Mouse (Mus musculus) limb, embryonic 10.5 days (tissue): ENCODE results near the gene Parp16. TPM values are rescaled to one million over a fixed set of nuclear protein-coding genes. Genes with fewer than 3 reads are reported as not detected.

Experiments used
- DNase-seq: peaks from one replicate; pipeline ENCODE4 v3.0.0-alpha.2; 2017; ENCODE audit warnings: low spot score
- H3K27ac ChIP-seq: fragments of 300-500 bp; sonication (generic); 2 replicates; pipeline ENCODE4 v1.5.1; 2016; ENCODE audit warnings: mild to moderate bottlenecking
- H3K27me3 ChIP-seq: fragments of 300-500 bp; sonication (generic); 2 replicates; pipeline ENCODE4 v1.6.1; 2016; ENCODE audit warnings: low read depth, mild to moderate bottlenecking; ENCODE audit not compliant: poor library complexity, severe bottlenecking
- H3K36me3 ChIP-seq: fragments of 300-500 bp; sonication (generic); 2 replicates; pipeline ENCODE4 v1.6.1; 2016; ENCODE audit warnings: mild to moderate bottlenecking, moderate library complexity
- H3K4me1 ChIP-seq: fragments of 300-500 bp; sonication (generic); 2 replicates; pipeline ENCODE4 v1.6.1; 2016
- H3K4me3 ChIP-seq: fragments of 300-500 bp; sonication (generic); 2 replicates; pipeline ENCODE4 v1.5.1; 2016; ENCODE audit warnings: mild to moderate bottlenecking, moderate library complexity
- H3K9me3 ChIP-seq: fragments of 300-500 bp; sonication (generic); replicated peaks from 2 replicates; pipeline ENCODE4 v1.6.1; 2016; ENCODE audit warnings: mild to moderate bottlenecking
- WGBS: fragments of 180-500 bp; shearing (Covaris S2); methylation state at CpG from one replicate; pipeline ENCODE4 v1.1.7; 2016; 5-methylcytosine and 5-hydroxymethylcytosine counted together
- polyA plus RNA-seq: library from polyadenylated mRNA; unstranded; fragments of >200 nt; fragmentation: Nextera tagmentation; extraction: Ambion mirVana; gene quantifications from 2 replicates; pipeline ENCODE4 v1.2.1, GENCODE M21; 2016

Parp16 gene
- polyA plus RNA-seq = 8.7 and 9.0 TPM in 2 replicates

DNA sequence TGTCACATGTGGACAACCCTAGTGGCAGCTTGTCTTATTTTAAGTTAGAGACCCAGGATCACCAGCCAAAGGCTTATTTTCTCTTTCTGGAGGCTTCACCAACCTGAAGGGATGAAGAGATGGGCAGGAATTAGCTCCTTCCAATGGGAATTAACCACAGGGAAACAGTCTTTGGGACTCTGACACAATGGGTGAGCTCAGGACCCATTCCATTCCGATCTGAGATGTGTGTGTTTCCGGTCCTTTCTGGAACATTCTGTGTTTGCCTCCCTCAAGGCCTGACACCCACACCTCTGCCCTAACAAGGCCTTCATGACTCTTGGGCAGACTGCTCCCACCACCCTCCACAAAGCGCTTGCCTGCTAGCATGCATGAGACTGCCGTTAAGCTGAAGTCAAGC lies at the start of gene Parp16:
Gene Parp16, plus strand, starts transcription at position 301 of the 400 bp plus-strand sequence.
- H3K4me1 ChIP-seq = peaks cover 74% of the 10 kb centered on the region
- DNase-seq = no peak
- no peaks in the 10 kb centered on the region for H3K9me3 ChIP-seq
- peak within 1 kb of the TSS; percentile 93 for H3K27ac ChIP-seq
- WGBS = 84% methylated on average over 4 of the region's 4 CpGs
- H3K36me3 ChIP-seq = no peaks in the 10 kb centered on the region
- H3K27me3 ChIP-seq = no peaks in the 10 kb centered on the region
- H3K4me3 ChIP-seq = no peak within 1 kb of the TSS

DNA sequence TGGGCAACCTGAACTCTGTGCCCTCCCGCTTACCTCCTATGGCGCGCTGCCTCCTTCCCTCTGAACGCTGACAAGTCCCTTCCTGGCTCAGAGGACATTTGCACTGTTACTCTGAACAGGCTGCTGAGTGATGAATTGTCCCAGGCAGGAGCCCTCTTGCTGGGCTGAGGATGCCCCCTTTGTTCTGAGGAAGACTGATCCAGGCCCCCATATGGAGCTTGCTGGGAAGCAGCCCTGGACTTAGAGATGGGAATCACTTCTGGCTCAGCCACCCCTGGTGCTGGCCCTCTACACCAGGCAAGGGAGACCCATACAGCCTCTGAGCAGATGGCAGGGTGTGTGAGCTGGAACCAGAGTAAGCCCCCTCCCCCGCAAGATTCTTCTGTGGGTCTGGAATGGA lies 49.2 kb upstream of the Parp16 start:
- Histone ChIP-seq H3K27ac (0 out of 2 replicates have a peak overlapping the region, but pooled peaks have one; percentile 10), H3K4me3 (peak overlapping the region; percentile 14; the same call in 1 of the 2 replicates), H3K36me3 (peaks cover 85% of the 10 kb centered on the region), H3K9me3 (no peaks in the 10 kb centered on the region), H3K27me3 (no peaks in the 10 kb centered on the region), H3K4me1 (peaks cover 60% of the 10 kb centered on the region)
- WGBS = 54% methylated on average over 5 of the region's 5 CpGs
- DNase-seq = no peak

DNA sequence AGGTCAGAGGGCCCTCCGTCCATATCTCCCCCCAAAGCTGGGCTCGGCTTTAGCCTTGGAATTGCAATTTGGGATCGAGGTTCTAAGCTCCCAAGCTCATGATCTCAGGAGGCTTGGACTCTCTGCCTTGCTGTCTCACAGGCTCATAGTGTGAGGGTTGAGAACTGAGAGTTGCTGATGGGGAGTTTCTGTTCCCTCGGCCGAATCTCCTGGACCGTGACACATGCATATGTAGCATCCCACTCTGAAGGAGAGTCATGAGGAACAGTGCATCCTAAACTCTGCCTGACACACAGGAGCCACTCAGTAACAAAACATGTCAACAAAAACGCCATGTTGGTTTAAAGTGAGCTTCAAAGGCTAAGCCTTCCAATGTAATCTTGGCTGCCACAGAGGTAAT lies 46.6 kb upstream of the Parp16 start:
- DNase-seq = no peak
- Histone ChIP-seq H3K27ac (no peak overlapping the region), H3K27me3 (no peaks in the 10 kb centered on the region), H3K4me3 (no peak overlapping the region), H3K9me3 (no peaks in the 10 kb centered on the region), H3K4me1 (peaks cover 65% of the 10 kb centered on the region), H3K36me3 (peaks cover 100% of the 10 kb centered on the region)
- 92% methylated on average over 7 of the region's 7 CpGs for WGBS

DNA sequence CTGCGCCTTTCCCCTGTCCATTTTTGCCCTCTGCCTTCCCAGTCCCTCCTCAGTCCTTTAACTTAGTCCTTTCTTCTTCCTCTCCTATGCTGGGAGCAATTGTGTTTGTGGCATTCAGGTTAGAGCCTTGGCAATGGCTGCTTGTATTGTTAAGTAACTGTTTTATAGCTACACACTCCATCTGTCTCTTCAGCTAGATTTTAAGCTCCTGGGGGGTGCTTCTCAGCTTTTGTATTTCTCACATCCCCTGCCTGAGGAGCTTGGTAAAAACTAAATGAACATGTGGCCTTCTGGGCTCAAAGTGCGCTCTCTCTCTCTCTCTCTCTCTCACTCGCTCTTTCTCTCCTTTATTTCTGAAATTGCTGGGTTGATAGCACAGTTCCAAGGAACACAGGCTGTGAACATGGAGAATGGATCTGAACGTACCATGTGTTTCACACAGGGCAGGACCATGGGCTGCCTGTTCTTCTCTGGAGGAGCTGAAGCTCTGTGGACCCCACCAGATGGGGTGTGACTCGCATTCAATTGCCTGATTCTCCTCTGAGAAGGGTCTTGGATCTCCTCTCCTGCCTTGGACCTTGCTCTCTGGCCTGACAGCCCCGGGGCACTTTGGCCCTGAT lies 42.3 kb upstream of the Parp16 start:
- DNase-seq = no peak
- Histone ChIP-seq H3K36me3 (peaks cover 96% of the 10 kb centered on the region), H3K27me3 (no peaks in the 10 kb centered on the region), H3K4me1 (peaks cover 77% of the 10 kb centered on the region), H3K4me3 (peak overlapping the region; percentile 7), H3K27ac (peak overlapping the region; percentile 74), H3K9me3 (no peaks in the 10 kb centered on the region)
- 55% methylated on average over 6 of the region's 6 CpGs for whole genome bisulfite sequencing

DNA sequence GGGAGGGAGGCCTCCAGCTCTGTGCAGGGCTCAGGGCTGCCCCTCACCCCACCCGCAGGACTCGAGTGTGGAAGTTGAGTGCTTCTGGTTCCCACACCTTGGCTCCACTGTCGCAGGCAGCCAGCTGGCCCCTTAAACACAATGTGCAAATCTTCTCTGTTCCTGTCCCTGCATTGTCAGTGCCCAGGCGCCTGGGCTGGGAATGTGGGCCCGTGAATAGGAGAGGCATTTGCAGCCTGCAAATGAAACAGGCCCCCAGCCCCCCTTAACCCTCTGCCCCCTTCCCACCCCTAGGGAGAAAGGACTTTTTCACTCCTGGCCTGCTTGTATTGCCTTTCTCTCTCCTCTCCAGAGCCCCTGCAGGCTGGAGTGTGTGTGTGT lies 41.8 kb upstream of the Parp16 start:
- Histone ChIP-seq H3K27me3 (no peaks in the 10 kb centered on the region), H3K36me3 (peaks cover 96% of the 10 kb centered on the region), H3K9me3 (no peaks in the 10 kb centered on the region), H3K4me3 (peak overlapping the region; percentile 7), H3K4me1 (peaks cover 82% of the 10 kb centered on the region), H3K27ac (peak overlapping the region; percentile 74)
- WGBS = 21% methylated on average over 5 of the region's 5 CpGs
- no peak for DNase-seq

DNA sequence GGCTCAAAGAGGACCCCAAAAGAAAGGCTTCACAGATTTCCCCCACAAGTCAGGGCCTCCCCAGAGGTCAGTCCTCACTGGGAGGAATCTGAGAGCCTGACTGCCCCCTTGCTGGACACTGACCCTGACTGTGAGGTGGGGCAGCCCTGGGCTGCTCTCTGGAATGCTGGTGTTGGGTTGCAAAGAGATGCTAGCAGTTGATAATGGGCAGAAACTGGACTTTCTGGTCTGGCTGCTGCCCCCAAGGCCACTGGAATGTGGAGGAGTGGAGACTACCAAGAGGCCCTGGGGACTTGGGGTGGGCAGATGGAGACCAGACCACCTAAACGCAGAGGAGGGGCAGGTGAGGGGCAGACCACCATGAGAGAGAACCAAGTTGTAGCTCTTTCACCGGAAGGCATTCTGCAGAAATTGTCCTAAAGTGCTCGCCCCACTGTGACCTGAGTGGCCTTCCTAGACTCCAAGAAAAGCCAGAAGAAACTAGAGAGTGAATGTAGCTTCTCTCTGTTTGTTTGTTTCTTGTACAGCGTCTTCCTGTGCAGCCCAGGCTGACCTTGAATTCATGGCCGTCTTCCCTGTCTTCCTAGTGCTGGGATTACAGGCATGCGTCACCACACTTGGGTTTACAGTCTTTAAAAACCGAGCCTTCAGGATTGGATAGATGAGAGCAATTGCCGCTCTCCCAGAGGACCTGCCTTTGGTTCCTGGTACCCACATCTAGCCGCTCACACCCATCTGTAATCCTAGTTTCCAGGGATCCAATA lies 40.3 kb upstream of the Parp16 start:
- Histone ChIP-seq H3K4me3 (peak overlapping the region; percentile 8; the same call in 1 of the 2 replicates), H3K27ac (peak overlapping the region; percentile 74)

DNA sequence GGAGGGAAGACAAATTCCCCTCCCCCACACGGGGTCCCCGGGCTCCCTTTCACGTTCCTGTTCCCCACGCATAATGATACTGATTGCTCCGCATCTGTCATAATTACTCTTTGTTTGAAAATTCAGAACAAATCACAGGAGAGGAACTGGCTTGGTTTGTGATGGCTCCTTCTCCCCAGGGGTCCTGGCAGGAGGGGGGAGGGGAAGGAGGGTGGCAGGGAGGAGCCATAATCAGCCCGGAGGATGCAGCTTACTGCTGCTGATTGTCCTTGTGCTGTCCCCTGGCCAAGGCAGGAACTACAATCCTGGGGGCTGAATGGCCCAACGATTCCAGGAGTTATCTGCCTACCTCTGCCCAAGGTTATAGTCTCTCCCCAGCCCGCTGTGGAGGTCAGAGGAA lies 38.5 kb upstream of the Parp16 start:
- Histone ChIP-seq H3K27ac (peak overlapping the region; percentile 80), H3K27me3 (no peaks in the 10 kb centered on the region), H3K4me3 (0 out of 2 replicates have a peak overlapping the region, but pooled peaks have one; percentile 21), H3K9me3 (no peaks in the 10 kb centered on the region), H3K4me1 (peaks cover 97% of the 10 kb centered on the region), H3K36me3 (peaks cover 92% of the 10 kb centered on the region)
- WGBS = 3% methylated on average over 8 of the region's 8 CpGs
- DNase-seq = no peak

More for the DNA sequence above, 40.3 kb upstream of the Parp16 start:
- Histone ChIP-seq H3K36me3 (peaks cover 94% of the 10 kb centered on the region), H3K27me3 (no peaks in the 10 kb centered on the region), H3K9me3 (no peaks in the 10 kb centered on the region), H3K4me1 (peaks cover 85% of the 10 kb centered on the region)
- 43% methylated on average over 9 of the region's 9 CpGs for WGBS
- DNase-seq = no peak

DNA sequence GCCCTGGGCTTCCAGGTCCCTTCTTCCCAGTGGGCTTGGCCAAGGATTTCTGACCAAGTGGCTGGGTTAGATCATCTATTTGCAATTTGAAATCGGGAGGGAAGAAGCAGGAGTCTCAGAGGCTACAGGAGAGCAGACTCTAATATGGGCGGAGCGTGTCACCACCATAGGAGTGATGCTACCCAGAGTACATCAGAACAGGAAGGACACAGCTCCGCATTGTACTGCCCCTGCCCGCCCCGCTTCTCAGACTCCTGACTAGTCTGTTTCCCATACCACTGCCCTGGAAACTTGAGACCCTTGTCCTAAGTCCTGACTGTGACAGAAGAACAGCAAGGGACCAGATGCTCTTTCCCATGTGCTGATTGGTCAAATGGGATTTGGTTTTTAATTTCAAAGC lies 37.5 kb upstream of the Parp16 start:
- Histone ChIP-seq H3K36me3 (peaks cover 82% of the 10 kb centered on the region), H3K27ac (peak overlapping the region; percentile 80)

DNA sequence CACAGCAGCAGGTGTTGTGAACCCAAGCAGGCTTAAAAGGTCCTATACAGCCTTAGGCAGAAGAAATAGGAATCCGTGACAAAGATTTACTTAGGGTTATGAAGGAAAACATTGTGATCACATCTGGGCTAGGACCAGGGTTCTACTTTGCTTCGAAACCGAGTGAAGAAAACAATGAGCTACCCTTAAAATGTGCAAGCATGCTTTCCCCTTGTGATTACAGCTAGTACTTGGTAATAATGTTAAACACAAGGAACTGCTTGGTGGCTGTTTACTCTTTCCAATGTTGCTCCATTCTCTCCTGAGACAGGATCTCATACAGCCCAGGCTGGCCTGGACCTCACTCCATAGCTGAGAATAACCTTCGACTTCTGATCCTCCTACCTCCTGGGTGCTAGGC lies 34.0 kb upstream of the Parp16 start:
- peaks cover 62% of the 10 kb centered on the region for H3K36me3 ChIP-seq
- no peak overlapping the region; the same call in none of the 2 replicates for H3K4me3 ChIP-seq
- no peaks in the 10 kb centered on the region for H3K9me3 ChIP-seq
- DNase-seq = no peak
- no peaks in the 10 kb centered on the region for H3K27me3 ChIP-seq
- WGBS = 42% methylated on average over 4 of the region's 4 CpGs
- H3K27ac ChIP-seq = peak overlapping the region; percentile 96
- H3K4me1 ChIP-seq = peaks cover 94% of the 10 kb centered on the region

More for the DNA sequence above, 37.5 kb upstream of the Parp16 start:
- Histone ChIP-seq H3K27me3 (no peaks in the 10 kb centered on the region), H3K4me1 (peaks cover 98% of the 10 kb centered on the region), H3K4me3 (0 out of 2 replicates have a peak overlapping the region, but pooled peaks have one; percentile 19), H3K9me3 (no peaks in the 10 kb centered on the region)
- no peak for DNase-seq
- WGBS = 30% methylated on average over 6 of the region's 6 CpGs

DNA sequence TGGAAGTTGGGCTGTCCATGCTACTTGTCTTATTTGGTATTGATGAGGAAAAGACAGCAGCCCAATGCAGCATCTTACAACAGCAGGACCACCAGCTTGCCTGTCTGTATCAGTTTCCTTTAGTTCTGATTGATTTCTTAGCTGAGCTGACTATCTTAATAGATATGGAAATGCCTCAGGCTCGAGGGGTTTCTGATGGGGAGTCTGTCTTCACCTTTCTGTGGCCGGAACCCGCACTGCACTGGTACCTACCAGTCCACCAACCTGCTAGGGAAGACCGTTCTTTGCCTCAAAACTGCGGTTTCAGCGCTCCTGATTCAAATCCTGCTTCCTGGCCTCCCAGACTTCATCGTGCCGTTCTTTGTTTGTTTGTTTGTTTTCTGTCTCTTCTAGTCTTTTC lies 33.3 kb upstream of the Parp16 start:
- no peaks in the 10 kb centered on the region for H3K9me3 ChIP-seq
- DNase-seq = no peak
- peaks cover 94% of the 10 kb centered on the region for H3K4me1 ChIP-seq
- 14% methylated on average over 8 of the region's 8 CpGs for WGBS
- H3K36me3 ChIP-seq = peaks cover 55% of the 10 kb centered on the region
- peak overlapping the region; percentile 54; the same call in 1 of the 2 replicates for H3K4me3 ChIP-seq
- peak overlapping the region; percentile 96 for H3K27ac ChIP-seq
- no peaks in the 10 kb centered on the region for H3K27me3 ChIP-seq

DNA sequence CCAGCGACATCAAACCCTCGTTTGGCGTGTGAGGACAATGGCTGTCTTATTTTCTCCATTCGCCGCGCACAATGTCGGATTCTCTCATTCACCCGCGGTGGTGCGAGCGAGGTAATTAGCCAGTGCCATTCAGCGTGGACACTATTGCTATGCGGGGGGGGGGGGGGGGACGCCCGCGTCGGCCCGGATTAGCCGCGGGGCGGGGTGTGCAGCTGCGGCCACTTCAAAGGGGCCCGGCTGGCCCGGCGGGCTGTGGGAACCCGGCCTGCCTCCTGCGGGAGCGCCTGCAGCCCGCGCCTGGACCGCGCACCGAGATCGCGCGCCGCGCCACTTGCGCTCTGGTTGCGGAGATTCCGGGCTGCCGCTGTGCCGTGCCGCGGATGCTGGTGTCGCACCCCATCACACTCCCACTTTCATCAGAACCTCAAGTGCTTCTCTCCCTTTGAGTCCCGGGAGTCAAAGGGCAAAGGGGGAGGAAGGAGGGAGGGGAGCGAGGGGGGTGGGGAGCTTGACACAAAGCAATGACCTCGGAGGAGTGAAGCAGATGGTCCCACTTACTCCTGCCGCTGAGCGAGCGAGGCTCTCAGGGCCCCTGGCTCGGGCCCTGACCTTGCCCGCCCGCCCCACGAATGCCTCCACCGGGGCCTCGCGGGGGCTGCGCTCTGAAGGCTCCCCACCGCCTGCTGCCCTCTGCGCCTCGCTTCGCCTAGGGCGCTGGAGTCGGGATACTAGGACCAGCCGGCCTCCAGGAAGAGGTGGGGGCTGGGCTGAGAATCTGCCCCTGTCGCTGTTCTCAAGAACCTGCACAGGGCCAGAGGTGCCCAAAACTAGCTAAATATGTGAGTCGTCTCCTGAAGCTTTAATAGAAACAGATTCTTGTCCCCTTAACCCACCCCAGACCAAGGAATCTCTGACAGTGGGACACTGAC lies 32.2 kb upstream of the Parp16 start:
- peak overlapping the region; percentile 54 for H3K4me3 ChIP-seq
- H3K4me1 ChIP-seq = peaks cover 94% of the 10 kb centered on the region
- under 1% methylated on average over 67 of the region's 69 CpGs for WGBS
- H3K9me3 ChIP-seq = no peaks in the 10 kb centered on the region
- peak; percentile 87 for DNase-seq
- H3K36me3 ChIP-seq = peaks cover 46% of the 10 kb centered on the region
- H3K27ac ChIP-seq = peak overlapping the region; percentile 96
- H3K27me3 ChIP-seq = no peaks in the 10 kb centered on the region

DNA sequence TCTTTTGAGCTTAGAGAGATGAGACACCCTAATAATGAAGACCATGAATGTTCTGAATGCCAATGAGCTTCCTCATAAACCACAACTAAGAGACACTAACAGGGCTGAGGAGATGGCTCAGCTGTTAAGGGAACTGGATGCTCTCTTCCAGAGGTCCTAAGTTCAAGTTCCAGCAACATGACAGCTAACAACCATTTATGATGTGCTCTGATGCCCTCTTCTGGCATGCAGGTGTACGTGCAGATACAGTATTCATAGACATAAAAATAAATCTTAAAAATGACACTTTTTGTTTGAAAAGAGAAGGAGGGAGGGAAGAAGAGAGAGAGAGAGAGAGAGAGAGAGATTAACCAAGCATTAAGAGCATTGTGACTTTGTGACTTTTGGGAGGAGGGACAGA lies 30.3 kb upstream of the Parp16 start:
- Histone ChIP-seq H3K9me3 (no peaks in the 10 kb centered on the region), H3K27me3 (no peaks in the 10 kb centered on the region), H3K36me3 (peaks cover 38% of the 10 kb centered on the region), H3K4me1 (peaks cover 96% of the 10 kb centered on the region), H3K4me3 (no peak overlapping the region), H3K27ac (peak overlapping the region; percentile 88)
- DNase-seq = no peak
- 18% methylated on average over 1 of the region's 1 CpGs for WGBS
